Mouse (Mus musculus) kidney, adult 2 months (tissue): ENCODE measurements around the gene Eepd1. TPM values are rescaled to one million over a fixed set of nuclear protein-coding genes. Genes with fewer than 3 reads are reported as not detected.

Experiments
- DNase-seq: peaks from one replicate; pipeline ENCODE4 v3.0.0; 2021
- H3K27ac ChIP-seq: fragments of 200-500 bp; 2 replicates; pipeline ENCODE4 v1.5.1; 2012; ENCODE audit warnings: low read depth, low read length, control low read depth, inconsistent platforms; ENCODE audit not compliant: insufficient read depth
- H3K27me3 ChIP-seq: fragments of 200-500 bp; replicated peaks from 2 replicates; pipeline ENCODE4 v1.6.1; 2012; ENCODE audit warnings: mild to moderate bottlenecking, moderate library complexity, low read length, inconsistent platforms; ENCODE audit not compliant: control insufficient read depth, insufficient read depth
- H3K36me3 ChIP-seq: fragments of 200-500 bp; 2 replicates; pipeline ENCODE4 v1.6.1; 2012; ENCODE audit warnings: mild to moderate bottlenecking, moderate library complexity, low read length, inconsistent platforms; ENCODE audit not compliant: control insufficient read depth, insufficient read depth
- H3K4me1 ChIP-seq: fragments of 200-500 bp; 2 replicates; pipeline ENCODE4 v1.6.1; 2011; ENCODE audit warnings: low read length; ENCODE audit not compliant: control insufficient read depth, insufficient read depth
- H3K4me3 ChIP-seq: fragments of 200-500 bp; 2 replicates; pipeline ENCODE4 v1.5.1; 2011; ENCODE audit warnings: mild to moderate bottlenecking, low read depth, low read length, control low read depth; ENCODE audit not compliant: insufficient read depth
- CTCF ChIP-seq: fragments of 200-500 bp; conservative IDR thresholded peaks from 2 replicates; pipeline ENCODE4 v1.5.1; 2011; ENCODE audit warnings: low read depth, mild to moderate bottlenecking, control low read depth, low read length, moderate library complexity, mixed read lengths; ENCODE audit not compliant: insufficient read depth, insufficient read length
- POLR2A ChIP-seq: fragments of 200-500 bp; IDR thresholded peaks from one replicate; pipeline ENCODE4 v1.6.1; 2011; ENCODE audit warnings: low read depth, low read length, control low read depth
- WGBS: fragments of 180-500 bp; shearing (Covaris S2); methylation state at CpG from one replicate; pipeline ENCODE4 v1.1.7; 2018; 5-methylcytosine and 5-hydroxymethylcytosine counted together
- polyA plus RNA-seq: library from polyadenylated mRNA; depleted of rRNA; stranded (reverse); fragments of >200 nt; gene quantifications from 2 replicates; pipeline ENCODE4 v1.2.3, GENCODE M21; 2012; rRNA removed

Gene Eepd1
- polyA plus RNA-seq, 1 experiment = 4.8 TPM

- 46% methylated on average over 4 of the region's 4 CpGs for WGBS
- no peaks in the 10 kb centered on the region for H3K36me3 ChIP-seq
- peaks cover 5% of the 10 kb centered on the region; the same call in 1 of the 2 replicates for H3K4me1 ChIP-seq
- peak; percentile 76 for DNase-seq
- no peak for TF ChIP-seq POLR2A
- TF ChIP-seq CTCF = no peak
- H3K4me3 ChIP-seq = no peak overlapping the region
- H3K27me3 ChIP-seq = no peaks in the 10 kb centered on the region
- H3K27ac ChIP-seq = peak overlapping the region; percentile 60; the same call in 1 of the 2 replicates
Observed at GRCm38 (mm10) chr9:25592355-25592955, 111.1 kb downstream of the Eepd1 start.

GRCm38 (mm10) chr9:25624744-25625143, 143.4 kb downstream of the Eepd1 start:
- WGBS = 49% methylated on average over 2 of the region's 2 CpGs
- H3K36me3 ChIP-seq = no peaks in the 10 kb centered on the region
- peak; percentile 31 for DNase-seq
- no peak overlapping the region for H3K27ac ChIP-seq
- H3K4me3 ChIP-seq = no peak overlapping the region
- no peaks in the 10 kb centered on the region for H3K4me1 ChIP-seq
- H3K27me3 ChIP-seq = no peaks in the 10 kb centered on the region
- TF ChIP-seq CTCF (no peak), POLR2A (no peak)

- no peak for DNase-seq
- TF ChIP-seq POLR2A (no peak), CTCF (no peak)
- Histone ChIP-seq H3K27me3 (no peaks in the 10 kb centered on the region), H3K4me3 (no peak overlapping the region), H3K36me3 (no peaks in the 10 kb centered on the region), H3K4me1 (no peaks in the 10 kb centered on the region), H3K27ac (no peak overlapping the region)
- 71% methylated on average over 5 of the region's 5 CpGs for WGBS
Observed at GRCm38 (mm10) chr9:25629531-25630099, 148.3 kb downstream of the Eepd1 start.

Other genes with a start within 250 kb of the Eepd1 start
- gene Sept7, start 229.1 kb upstream of the Eepd1 start, polyA plus RNA-seq = 6.3 and 10.9 TPM in 2 replicates